Mouse (Mus musculus) neural tube, postnatal 0 days (tissue): ENCODE measurements around the gene Hmx1. TPM values are rescaled to one million over a fixed set of nuclear protein-coding genes. Genes with fewer than 3 reads are reported as not detected.

Experiments
- polyA plus RNA-seq: library from polyadenylated mRNA; unstranded; fragments of >200 nt; fragmentation: Nextera tagmentation; extraction: Ambion mirVana; gene quantifications from 2 replicates; pipeline ENCODE4 v1.2.1, GENCODE M21; 2015

Gene Hmx1
- polyA plus RNA-seq = not detected in 2 replicates

DNA sequence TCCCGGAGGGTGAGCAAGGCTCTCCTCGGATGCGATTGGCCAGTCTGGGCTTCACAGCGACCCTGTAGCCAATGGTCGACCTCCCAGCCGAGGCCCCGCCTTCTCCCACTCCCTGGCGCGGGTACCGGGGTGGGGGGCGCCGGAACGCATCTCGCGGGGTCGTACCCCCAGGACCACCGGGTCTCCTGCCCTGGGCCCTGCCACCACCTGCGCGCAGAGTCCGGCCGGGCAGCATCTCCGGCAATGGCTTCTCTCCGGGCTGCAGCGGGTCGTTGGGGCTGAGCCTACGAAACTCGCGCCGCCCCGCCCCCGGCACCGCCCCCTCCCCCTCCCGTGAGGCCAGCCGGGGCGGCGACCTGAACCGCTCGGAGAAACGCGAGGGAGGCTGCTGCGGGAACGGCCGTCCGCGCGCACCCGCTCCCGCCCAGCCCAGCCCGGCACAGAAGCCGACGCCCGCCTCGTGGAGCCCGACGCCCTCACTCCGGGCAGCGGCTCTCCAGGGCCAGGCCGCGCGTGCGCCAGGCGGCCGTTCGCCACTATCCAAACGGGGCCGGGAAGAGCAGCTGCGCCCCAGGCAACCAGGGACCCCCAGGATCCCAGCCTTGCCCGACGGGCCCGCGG, at the start of gene Hmx1:
Gene Hmx1, plus strand, starts transcription at position 618 of the 621 bp plus-strand sequence.

Other genes starting within 250 kb of the Hmx1 start
- 2.7 and 3.6 TPM in 2 replicates for gene Adra2c, start 110.8 kb upstream of the Hmx1 start, polyA plus RNA-seq
- gene Cpz, start 136.6 kb downstream of the Hmx1 start, polyA plus RNA-seq = 2.9 and 3.6 TPM in 2 replicates
- gene Trmt44, start 186.0 kb downstream of the Hmx1 start, polyA plus RNA-seq = 3.8 and 4.8 TPM in 2 replicates
- 13.4 and 14.5 TPM in 2 replicates for gene Acox3, start 193.9 kb downstream of the Hmx1 start, polyA plus RNA-seq